Mouse (Mus musculus) limb, embryonic 14.5 days (tissue): ENCODE measurements around the gene Ppp1r3f. TPM values are rescaled to one million over a fixed set of nuclear protein-coding genes. Genes with fewer than 3 reads are reported as not detected.

Experiments
- ATAC-seq: fragments of 200-750 bp; cut with Nextera tagmentation; 2 replicates; pipeline ENCODE4 v1.8.0; 2017; ENCODE audit warnings: low read depth, moderate number of reproducible peaks, moderate TSS enrichment; ENCODE audit not compliant: low FRiP score
- DNase-seq: peaks from one replicate; pipeline ENCODE4 v3.0.0-alpha.2; 2015; ENCODE audit warnings: low spot score
- H3K27ac ChIP-seq: fragments of 300-500 bp; sonication (generic); replicated peaks from 2 replicates; pipeline ENCODE4 v1.5.1; 2014; ENCODE audit warnings: low read depth, mild to moderate bottlenecking, low read length, moderate library complexity, mixed read lengths
- H3K27me3 ChIP-seq: fragments of 300-500 bp; sonication (generic); 2 replicates; pipeline ENCODE4 v1.6.1; 2014; ENCODE audit warnings: low read length, mixed read lengths; ENCODE audit not compliant: control insufficient read depth, insufficient read depth
- H3K36me3 ChIP-seq: fragments of 300-500 bp; sonication (generic); 2 replicates; pipeline ENCODE4 v1.6.1; 2014; ENCODE audit warnings: mild to moderate bottlenecking, low read length, moderate library complexity, mixed read lengths; ENCODE audit not compliant: control insufficient read depth, insufficient read depth
- H3K4me1 ChIP-seq: fragments of 300-500 bp; sonication (generic); 2 replicates; pipeline ENCODE4 v1.6.1; 2014; ENCODE audit warnings: antibody characterized with exemption, low read length, mixed read lengths; ENCODE audit not compliant: control insufficient read depth, insufficient read depth
- H3K4me2 ChIP-seq: fragments of 300-500 bp; sonication (generic); replicated peaks from 2 replicates; pipeline ENCODE4 v1.6.1; 2014; ENCODE audit warnings: low read depth, mild to moderate bottlenecking, low read length, moderate library complexity; ENCODE audit not compliant: severe bottlenecking
- H3K4me3 ChIP-seq: fragments of 300-500 bp; sonication (generic); replicated peaks from 2 replicates; pipeline ENCODE4 v1.5.1; 2014; ENCODE audit warnings: low read length
- H3K9ac ChIP-seq: fragments of 300-500 bp; sonication (generic); 2 replicates; pipeline ENCODE4 v1.6.1; 2014; ENCODE audit warnings: mild to moderate bottlenecking, low read depth, low read length, moderate library complexity; ENCODE audit not compliant: severe bottlenecking
- H3K9me3 ChIP-seq: fragments of 300-500 bp; sonication (generic); 2 replicates; pipeline ENCODE4 v1.6.1; 2016; ENCODE audit warnings: low read length; ENCODE audit not compliant: control insufficient read depth
- POLR2A ChIP-seq: fragments of 200-500 bp; IDR thresholded peaks from 2 replicates; pipeline ENCODE4 v1.8.0; 2012; ENCODE audit warnings: inconsistent platforms, mild to moderate bottlenecking, moderate library complexity, borderline replicate concordance; ENCODE audit not compliant: insufficient read depth, insufficient read length; ENCODE audit errors: extremely low read depth
- WGBS: fragments of 180-500 bp; shearing (Covaris S2); extraction: QIAGEN DNeasy Blood & Tissue Kit; methylation state at CpG from one replicate; pipeline ENCODE4 v1.1.7; 2014; 5-methylcytosine and 5-hydroxymethylcytosine counted together
- polyA plus RNA-seq, 2 experiments: library from polyadenylated mRNA; depleted of rRNA in 1 of 2; stranded (reverse) in 1 of 2; unstranded in 1 of 2; fragments of >200 nt; fragmentation: Nextera tagmentation in 1 of 2; extraction: Ambion mirVana in 1 of 2; gene quantifications; 2 replicates each; pipeline versions ENCODE4 v1.2.1 to v1.2.3; 2012 to 2014

The Ppp1r3f gene
- polyA plus RNA-seq, 2 experiments: 1.5 to 6.0 TPM

GRCm38 (mm10) chrX:7553474-7553873, 20.6 kb downstream of the Ppp1r3f start:
- no peak for ATAC-seq
- no peak for DNase-seq
- Histone ChIP-seq H3K27me3 (no peaks in the 10 kb centered on the region), H3K4me3 (no peak overlapping the region), H3K27ac (no peak overlapping the region), H3K4me2 (no peak overlapping the region), H3K9ac (no peak overlapping the region), H3K4me1 (no peaks in the 10 kb centered on the region), H3K36me3 (no peaks in the 10 kb centered on the region), H3K9me3 (no peaks in the 10 kb centered on the region)
- TF ChIP-seq POLR2A: no peak
- 90% methylated on average over 4 of the region's 4 CpGs for WGBS

GRCm38 (mm10) chrX:7524961-7525360, 49.1 kb downstream of the Ppp1r3f start:
- TF ChIP-seq POLR2A: no peak
- Histone ChIP-seq H3K27me3 (no peaks in the 10 kb centered on the region), H3K4me2 (no peak overlapping the region), H3K9ac (no peak overlapping the region), H3K36me3 (no peaks in the 10 kb centered on the region), H3K9me3 (no peaks in the 10 kb centered on the region), H3K4me3 (no peak overlapping the region), H3K27ac (no peak overlapping the region), H3K4me1 (no peaks in the 10 kb centered on the region)
- DNase-seq (no peak), ATAC-seq (no peak)
- 43% methylated on average over 3 of the region's 3 CpGs for WGBS

Other genes with a start within 250 kb of the Ppp1r3f start
- 3.9 and 4.5 TPM in 2 replicates for gene Usp27x, start 198.5 kb downstream of the Ppp1r3f start, polyA plus RNA-seq (2012; rRNA removed)
- gene Usp27x, start 198.5 kb downstream of the Ppp1r3f start, polyA plus RNA-seq (2014; fragmentation: Nextera tagmentation; extraction: Ambion mirVana): 0.51 and 0.52 TPM in 2 replicates
- 0.03 and 0.04 TPM in 2 replicates for gene Foxp3, start 639 bp downstream of the Ppp1r3f start, polyA plus RNA-seq (2012; rRNA removed)
- gene Foxp3, start 639 bp downstream of the Ppp1r3f start, polyA plus RNA-seq (2014; fragmentation: Nextera tagmentation; extraction: Ambion mirVana): not detected in 2 replicates
- 23.5 and 26.8 TPM in 2 replicates for gene Ccdc22, start 31.2 kb upstream of the Ppp1r3f start, polyA plus RNA-seq (2012; rRNA removed)
- 27.1 and 27.2 TPM in 2 replicates for gene Ccdc22, start 31.2 kb upstream of the Ppp1r3f start, polyA plus RNA-seq (2014; fragmentation: Nextera tagmentation; extraction: Ambion mirVana)
- 0.04 TPM in 1 of 2 replicates, not detected in the other for gene Cacna1f, start 32.8 kb upstream of the Ppp1r3f start, polyA plus RNA-seq (2012; rRNA removed)
- gene Cacna1f, start 32.8 kb upstream of the Ppp1r3f start, polyA plus RNA-seq (2014; fragmentation: Nextera tagmentation; extraction: Ambion mirVana): 0.04 TPM in 2 replicates
- gene Syp, start 64.2 kb upstream of the Ppp1r3f start, polyA plus RNA-seq (2012; rRNA removed): 2.0 and 2.1 TPM in 2 replicates
- 0.51 and 0.72 TPM in 2 replicates for gene Syp, start 64.2 kb upstream of the Ppp1r3f start, polyA plus RNA-seq (2014; fragmentation: Nextera tagmentation; extraction: Ambion mirVana)
- gene Prickle3, start 83.0 kb upstream of the Ppp1r3f start, polyA plus RNA-seq (2012; rRNA removed): 23.4 and 27.5 TPM in 2 replicates
- gene Prickle3, start 83.0 kb upstream of the Ppp1r3f start, polyA plus RNA-seq (2014; fragmentation: Nextera tagmentation; extraction: Ambion mirVana): 9.5 and 13.8 TPM in 2 replicates
- 196 and 259 TPM in 2 replicates for gene Plp2, start 97.1 kb upstream of the Ppp1r3f start, polyA plus RNA-seq (2012; rRNA removed)
- 190 and 201 TPM in 2 replicates for gene Plp2, start 97.1 kb upstream of the Ppp1r3f start, polyA plus RNA-seq (2014; fragmentation: Nextera tagmentation; extraction: Ambion mirVana)
- 0.38 and 0.55 TPM in 2 replicates for gene Magix, start 107.0 kb upstream of the Ppp1r3f start, polyA plus RNA-seq (2012; rRNA removed)
- gene Magix, start 107.0 kb upstream of the Ppp1r3f start, polyA plus RNA-seq (2014; fragmentation: Nextera tagmentation; extraction: Ambion mirVana): 0.73 and 0.87 TPM in 2 replicates
- 20.5 and 28.9 TPM in 2 replicates for gene Gpkow, start 122.8 kb upstream of the Ppp1r3f start, polyA plus RNA-seq (2012; rRNA removed)
- 37.8 and 43.9 TPM in 2 replicates for gene Gpkow, start 122.8 kb upstream of the Ppp1r3f start, polyA plus RNA-seq (2014; fragmentation: Nextera tagmentation; extraction: Ambion mirVana)
- gene Wdr45, start 140.1 kb upstream of the Ppp1r3f start, polyA plus RNA-seq (2012; rRNA removed): 48.6 and 56.5 TPM in 2 replicates
- gene Wdr45, start 140.1 kb upstream of the Ppp1r3f start, polyA plus RNA-seq (2014; fragmentation: Nextera tagmentation; extraction: Ambion mirVana): 20.4 and 25.3 TPM in 2 replicates
- 0.50 and 0.85 TPM in 2 replicates for gene Gm45208, start 148.0 kb upstream of the Ppp1r3f start, polyA plus RNA-seq (2012; rRNA removed)
- 0.43 and 0.48 TPM in 2 replicates for gene Gm45208, start 148.0 kb upstream of the Ppp1r3f start, polyA plus RNA-seq (2014; fragmentation: Nextera tagmentation; extraction: Ambion mirVana)
- 83.7 and 91.1 TPM in 2 replicates for gene Praf2, start 154.2 kb upstream of the Ppp1r3f start, polyA plus RNA-seq (2012; rRNA removed)
- gene Praf2, start 154.2 kb upstream of the Ppp1r3f start, polyA plus RNA-seq (2014; fragmentation: Nextera tagmentation; extraction: Ambion mirVana): 89.4 and 92.0 TPM in 2 replicates
- gene Ccdc120, start 176.6 kb upstream of the Ppp1r3f start, polyA plus RNA-seq (2012; rRNA removed): 25.7 and 38.6 TPM in 2 replicates
- gene Ccdc120, start 176.6 kb upstream of the Ppp1r3f start, polyA plus RNA-seq (2014; fragmentation: Nextera tagmentation; extraction: Ambion mirVana): 14.9 and 16.0 TPM in 2 replicates
- 24.4 and 25.3 TPM in 2 replicates for gene Tfe3, start 188.3 kb upstream of the Ppp1r3f start, polyA plus RNA-seq (2012; rRNA removed)
- 22.1 and 22.2 TPM in 2 replicates for gene Tfe3, start 188.3 kb upstream of the Ppp1r3f start, polyA plus RNA-seq (2014; fragmentation: Nextera tagmentation; extraction: Ambion mirVana)
- 60.2 and 63.0 TPM in 2 replicates for gene Gripap1, start 215.5 kb upstream of the Ppp1r3f start, polyA plus RNA-seq (2012; rRNA removed)
- 31.9 and 32.9 TPM in 2 replicates for gene Gripap1, start 215.5 kb upstream of the Ppp1r3f start, polyA plus RNA-seq (2014; fragmentation: Nextera tagmentation; extraction: Ambion mirVana)
- 4.1 and 5.7 TPM in 2 replicates for gene Kcnd1, start 248.0 kb upstream of the Ppp1r3f start, polyA plus RNA-seq (2012; rRNA removed)
- 1.7 and 2.2 TPM in 2 replicates for gene Kcnd1, start 248.0 kb upstream of the Ppp1r3f start, polyA plus RNA-seq (2014; fragmentation: Nextera tagmentation; extraction: Ambion mirVana)